Mouse (Mus musculus) splenic B cell, adult 2 months (primary cell): Measurements from ENCODE around the gene Rbm46.

Source experiments
- DNase-seq: peaks from one replicate; pipeline ENCODE4 v3.0.0-alpha.2; 2011; ENCODE audit warnings: low read depth, low spot score
- H3K27me3 ChIP-seq: 2 replicates; pipeline ENCODE4 v1.6.1; 2012; ENCODE audit warnings: mild to moderate bottlenecking, low read length, moderate library complexity, mixed read lengths; ENCODE audit not compliant: control insufficient read depth, poor library complexity, insufficient read depth, severe bottlenecking
- H3K36me3 ChIP-seq: 2 replicates; pipeline ENCODE4 v1.6.1; 2012; ENCODE audit warnings: mild to moderate bottlenecking, low read length, moderate library complexity, mixed read lengths; ENCODE audit not compliant: control insufficient read depth, poor library complexity, insufficient read depth, severe bottlenecking

The Rbm46 gene

GRCm38 (mm10) chr3:82808323-82808911, 67.9 kb downstream of the Rbm46 start:
- no peak for DNase-seq
- no peaks in the 10 kb centered on the region for H3K36me3 ChIP-seq
- H3K27me3 ChIP-seq: no peaks in the 10 kb centered on the region

GRCm38 (mm10) chr3:82805291-82805690, 71.0 kb downstream of the Rbm46 start:
- no peak for DNase-seq
- Histone ChIP-seq H3K27me3 (no peaks in the 10 kb centered on the region), H3K36me3 (no peaks in the 10 kb centered on the region)

GRCm38 (mm10) chr3:82800470-82800843, 75.8 kb downstream of the Rbm46 start:
- Histone ChIP-seq H3K36me3 (no peaks in the 10 kb centered on the region), H3K27me3 (no peaks in the 10 kb centered on the region)
- DNase-seq: no peak

GRCm38 (mm10) chr3:82799735-82800469, 76.4 kb downstream of the Rbm46 start:
- H3K27me3 ChIP-seq: no peaks in the 10 kb centered on the region
- no peak for DNase-seq

GRCm38 (mm10) chr3:82793656-82794055, 82.6 kb downstream of the Rbm46 start:
- Histone ChIP-seq H3K27me3 (no peaks in the 10 kb centered on the region), H3K36me3 (no peaks in the 10 kb centered on the region)
- DNase-seq: no peak

More at GRCm38 (mm10) chr3:82799735-82800469, 76.4 kb downstream of the Rbm46 start:
- no peaks in the 10 kb centered on the region for H3K36me3 ChIP-seq

GRCm38 (mm10) chr3:82791663-82792062, 84.6 kb downstream of the Rbm46 start:
- Histone ChIP-seq H3K36me3 (no peaks in the 10 kb centered on the region), H3K27me3 (no peaks in the 10 kb centered on the region)
- DNase-seq: no peak
